Mouse (Mus musculus) neutrophil, adult 65 days (primary cell): ENCODE measurements around the gene Lce3d. TPM values are rescaled to one million over a fixed set of nuclear protein-coding genes. Genes with fewer than 3 reads are reported as not detected.

Experiments
- total RNA-seq: library from RNA; stranded (reverse); gene quantifications from 2 replicates; pipeline ENCODE4 v1.2.4, GENCODE M21; 2023

Lce3d gene
- not detected in 2 replicates for total RNA-seq

GRCm38 (mm10) chr3:92957090-92957489 lies at the start of gene Lce3d:
Gene Lce3d, plus strand, starts transcription at chr3:92957390.

GRCm38 (mm10) chr3:92926130-92926529 lies 31.1 kb upstream of the Lce3d start, which contains the start of gene Lce3a:
Gene Lce3a, minus strand, starts transcription at chr3:92926230.

GRCm38 (mm10) chr3:92932679-92933078 lies 24.5 kb upstream of the Lce3d start, which contains the start of gene Lce3b:
Gene Lce3b, plus strand, starts transcription at chr3:92932979.

GRCm38 (mm10) chr3:92944186-92944585 lies 13.0 kb upstream of the Lce3d start, which contains the start of gene Lce3c:
Gene Lce3c, plus strand, starts transcription at chr3:92944486.

GRCm38 (mm10) chr3:92966761-92967160 lies 9.6 kb downstream of the Lce3d start, which contains the start of gene Lce3e:
Gene Lce3e, plus strand, starts transcription at chr3:92967061.

GRCm38 (mm10) chr3:92991926-92992325 lies 34.7 kb downstream of the Lce3d start, which contains the start of gene Lce3f:
Gene Lce3f, plus strand, starts transcription at chr3:92992226.

Other genes starting within 250 kb of the Lce3d start
- gene Lce1e, start 248.3 kb upstream of the Lce3d start, total RNA-seq, result not detected in 2 replicates
- gene Lce1f, start 237.0 kb upstream of the Lce3d start, total RNA-seq, result not detected in 2 replicates
- not detected in 2 replicates for gene Gm38119, start 218.3 kb upstream of the Lce3d start, total RNA-seq
- not detected in 2 replicates for gene Lce1g, start 205.1 kb upstream of the Lce3d start, total RNA-seq
- gene Lce1h, start 192.3 kb upstream of the Lce3d start, total RNA-seq, result not detected in 2 replicates
- gene Lce1i, start 178.5 kb upstream of the Lce3d start, total RNA-seq, result not detected in 2 replicates
- gene Lce1j, start 166.9 kb upstream of the Lce3d start, total RNA-seq, result not detected in 2 replicates
- not detected in 2 replicates for gene Lce1k, start 149.5 kb upstream of the Lce3d start, total RNA-seq
- not detected in 2 replicates for gene Kprp, start 130.1 kb upstream of the Lce3d start, total RNA-seq
- gene Lce1l, start 106.1 kb upstream of the Lce3d start, total RNA-seq, result not detected in 2 replicates
- not detected in 2 replicates for gene 2310050C09Rik, start 87.2 kb upstream of the Lce3d start, total RNA-seq
- not detected in 2 replicates for gene Lce3a, start 31.2 kb upstream of the Lce3d start, total RNA-seq
- gene Lce3b, start 24.4 kb upstream of the Lce3d start, total RNA-seq, result not detected in 2 replicates
- gene Lce3c, start 12.9 kb upstream of the Lce3d start, total RNA-seq, result not detected in 2 replicates
- not detected in 2 replicates for gene Lce3e, start 9.7 kb downstream of the Lce3d start, total RNA-seq
- not detected in 2 replicates for gene Lce3f, start 34.8 kb downstream of the Lce3d start, total RNA-seq
- gene Crct1, start 58.3 kb downstream of the Lce3d start, total RNA-seq, result not detected in 2 replicates
- gene Lce1m, start 61.7 kb downstream of the Lce3d start, total RNA-seq, result not detected in 2 replicates
- not detected in 2 replicates for gene Gm4858, start 111.4 kb downstream of the Lce3d start, total RNA-seq
- not detected in 2 replicates for gene Crnn, start 187.4 kb downstream of the Lce3d start, total RNA-seq
- not detected in 2 replicates for gene Flg2, start 239.9 kb downstream of the Lce3d start, total RNA-seq